Comparison of ENCODE assay signal across 8 mouse cellular contexts in genomic region chr13:55482542-55482941, GRCm38 (mm10). TPM values are rescaled to one million over a fixed set of nuclear protein-coding genes. Genes with fewer than 3 reads are reported as not detected.
A peak's percentile ranks its signal among the peaks of the same experiment; 100 is the strongest.
DNase-seq lines count a peak whose midpoint lies in the region; TF ChIP-seq lines count a peak whose summit lies in the region.

No protein-coding gene starts in this region.

- peak overlapping the region; percentile 97 for H3K27ac ChIP-seq in layer of hippocampus, adult 2 months
- H3K27ac ChIP-seq in embryonic fibroblast, embryonic 13.5 days (ENCODE audit: insufficient read depth, low read length), result peak overlapping the region; percentile 86

- no peak for DNase-seq in layer of hippocampus, adult 2 months (ENCODE audit: low spot score in 2 of 2)
- no peak for DNase-seq in layer of hippocampus, adult 9-11 months
- peak; percentile 62 for DNase-seq in adrenal gland, adult 8-10 months
- peak; percentile 32 for DNase-seq in lung, postnatal 14 days
- DNase-seq in MN1 (ENCODE audit: low spot score), result no peak
- DNase-seq in thymus, postnatal 0 days (ENCODE audit: low spot score), result no peak
- DNase-seq in frontal cortex, postnatal 14 days (ENCODE audit: low spot score in 2 of 2), result no peak

- H3K4me1 ChIP-seq in embryonic fibroblast, embryonic 13.5 days (ENCODE audit: control insufficient read depth, insufficient read depth, low read length), result peaks cover 32% of the 10 kb centered on the region

- peak overlapping the region; percentile 77 for H3K4me3 ChIP-seq in layer of hippocampus, adult 2 months
- no peak overlapping the region for H3K4me3 ChIP-seq in embryonic fibroblast, embryonic 13.5 days (ENCODE audit: insufficient read depth, low read length)

- TF ChIP-seq POLR2A in embryonic fibroblast, embryonic 13.5 days (IDR thresholded peaks at IDR 0.05; ENCODE audit: low read depth, low read length), result no peak

- TF ChIP-seq CTCF in layer of hippocampus, adult 2 months (conservative IDR thresholded peaks at IDR 0.05), result peak; percentile 59
- TF ChIP-seq CTCF in embryonic fibroblast, embryonic 13.5 days (IDR thresholded peaks at IDR 0.05; ENCODE audit: borderline replicate concordance, insufficient read depth, low read length), result no peak

RNA-seq across cellular contexts. Expression of gene Dbn1, which starts 5.4 kb away (rescaled TPM):
- 100 to 1,000 TPM; 396 to 403 TPM for total RNA-seq in layer of hippocampus, adult 2 months (2021)
- total RNA-seq in adrenal gland, adult 8-10 months (2022), result 10 to 100 TPM; 13.6 to 33.8 (median 24.0) TPM
- 105 and 139 TPM in 2 replicates for polyA plus RNA-seq in embryonic fibroblast, embryonic 13.5 days (2011; ENCODE audit: insufficient read length, low read depth, missing spikeins)
- 8.4 and 9.3 TPM in 2 replicates for polyA plus RNA-seq in thymus, postnatal 0 days (2015; fragmentation: Nextera tagmentation; extraction: Ambion mirVana)

RNA-seq across cellular contexts. Expression of gene Prr7, which starts 18.5 kb away (rescaled TPM):
- 10 to 100 TPM; 83.0 to 84.5 TPM for total RNA-seq in layer of hippocampus, adult 2 months (2021)
- total RNA-seq in adrenal gland, adult 8-10 months (2022), result 1 to 10 TPM; 2.3 to 4.3 (median 3.7) TPM
- polyA plus RNA-seq in embryonic fibroblast, embryonic 13.5 days (2011; ENCODE audit: insufficient read length, low read depth, missing spikeins), result 2.5 and 4.6 TPM in 2 replicates
- polyA plus RNA-seq in thymus, postnatal 0 days (2015; fragmentation: Nextera tagmentation; extraction: Ambion mirVana), result 0.27 and 0.46 TPM in 2 replicates

RNA-seq across cellular contexts. Expression of gene Pdlim7, which starts 30.9 kb away (rescaled TPM):
- 10 to 100 TPM; 97.4 to 99.9 TPM for total RNA-seq in layer of hippocampus, adult 2 months (2021)
- total RNA-seq in adrenal gland, adult 8-10 months (2022), result 10 to 100 TPM; 10.9 to 23.8 (median 18.3) TPM
- 132 and 179 TPM in 2 replicates for polyA plus RNA-seq in embryonic fibroblast, embryonic 13.5 days (2011; ENCODE audit: insufficient read length, low read depth, missing spikeins)
- polyA plus RNA-seq in thymus, postnatal 0 days (2015; fragmentation: Nextera tagmentation; extraction: Ambion mirVana), result 37.5 and 39.4 TPM in 2 replicates

RNA-seq across cellular contexts. Expression of gene Grk6, which starts 37.7 kb away (rescaled TPM):
- 10 to 100 TPM; 64.8 to 65.8 TPM for total RNA-seq in layer of hippocampus, adult 2 months (2021)
- 10 to 100 TPM; 36.0 to 55.3 (median 48.6) TPM for total RNA-seq in adrenal gland, adult 8-10 months (2022)
- polyA plus RNA-seq in embryonic fibroblast, embryonic 13.5 days (2011; ENCODE audit: insufficient read length, low read depth, missing spikeins), result 37.7 and 42.9 TPM in 2 replicates
- 76.9 and 87.8 TPM in 2 replicates for polyA plus RNA-seq in thymus, postnatal 0 days (2015; fragmentation: Nextera tagmentation; extraction: Ambion mirVana)

RNA-seq across cellular contexts. Expression of gene Dok3, which starts 46.6 kb away (rescaled TPM):
- total RNA-seq in layer of hippocampus, adult 2 months (2021), result 10 to 100 TPM; 12.2 to 13.7 TPM
- 1 to 10 TPM; 4.0 to 7.2 (median 4.7) TPM for total RNA-seq in adrenal gland, adult 8-10 months (2022)
- 0.60 and 0.79 TPM in 2 replicates for polyA plus RNA-seq in embryonic fibroblast, embryonic 13.5 days (2011; ENCODE audit: insufficient read length, low read depth, missing spikeins)
- polyA plus RNA-seq in thymus, postnatal 0 days (2015; fragmentation: Nextera tagmentation; extraction: Ambion mirVana), result 2.6 and 2.7 TPM in 2 replicates

Comparison
In these comparisons a context has a peak if more than half of its experiments do, and no peak if none do; other contexts are left out.
1. DNase-seq: peak in adrenal gland, adult 8-10 months (single experiment) and lung, postnatal 14 days (single experiment); none in layer of hippocampus, adult 2 months (0 of 2), layer of hippocampus, adult 9-11 months (single experiment), MN1 (single experiment), thymus, postnatal 0 days (single experiment) and frontal cortex, postnatal 14 days (0 of 2).
2. RNA of gene Dbn1, which starts 5.4 kb away (total RNA-seq): 396 to 403 TPM in layer of hippocampus, adult 2 months; 13.6 to 33.8 TPM in adrenal gland, adult 8-10 months; every median in the first group is over 10 times any median in the second.
3. RNA of gene Prr7, which starts 18.5 kb away (total RNA-seq): 83.0 to 84.5 TPM in layer of hippocampus, adult 2 months; 2.3 to 4.3 TPM in adrenal gland, adult 8-10 months; every median in the first group is over 10 times any median in the second.